Mouse (Mus musculus) large intestine, adult 2 months (tissue): ENCODE measurements around the gene Kcnq1. TPM values are rescaled to one million over a fixed set of nuclear protein-coding genes. Genes with fewer than 3 reads are reported as not detected.
A peak's percentile ranks its signal among the peaks of the same experiment; 100 is the strongest.

Experiments
- DNase-seq: peaks from one replicate; pipeline ENCODE4 v3.0.0-alpha.2; 2012; ENCODE audit warnings: low read depth, low spot score
- WGBS: fragments of 180-500 bp; shearing (Covaris S2); methylation state at CpG from one replicate; pipeline ENCODE4 v1.1.7; 2018; 5-methylcytosine and 5-hydroxymethylcytosine counted together
- polyA plus RNA-seq: library from polyadenylated mRNA; depleted of rRNA; stranded (reverse); fragments of >200 nt; gene quantifications from 2 replicates; pipeline ENCODE4 v1.2.3, GENCODE M21; 2012

Kcnq1 gene
- polyA plus RNA-seq, 1 experiment = 52.6 TPM

GRCm38 (mm10) chr7:143253126-143253871 lies 147.1 kb downstream of the Kcnq1 start:
- WGBS = 88% methylated on average over 6 of the region's 6 CpGs
- no peak for DNase-seq

DNA sequence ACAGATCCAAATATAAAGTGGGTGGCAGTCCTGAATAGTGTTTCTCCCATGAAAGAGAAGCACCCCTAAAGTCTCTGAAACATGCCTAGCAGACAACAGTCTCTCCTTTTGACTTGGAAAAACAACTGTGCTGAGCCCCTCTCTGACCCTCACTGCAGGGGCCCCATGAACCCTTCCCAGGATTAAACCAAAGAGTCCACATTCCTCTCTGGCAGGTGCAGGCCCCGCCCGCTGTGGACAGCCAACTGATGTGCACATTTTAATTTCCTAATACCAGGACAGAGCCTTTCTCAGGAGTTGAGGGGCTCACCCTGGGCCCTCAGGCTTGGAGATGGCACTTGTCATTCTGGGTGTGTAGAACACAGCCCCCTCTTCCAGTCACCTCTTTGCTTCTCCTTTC lies 148.7 kb downstream of the Kcnq1 start:
- WGBS = 85% methylated on average over 2 of the region's 2 CpGs
- no peak for DNase-seq

DNA sequence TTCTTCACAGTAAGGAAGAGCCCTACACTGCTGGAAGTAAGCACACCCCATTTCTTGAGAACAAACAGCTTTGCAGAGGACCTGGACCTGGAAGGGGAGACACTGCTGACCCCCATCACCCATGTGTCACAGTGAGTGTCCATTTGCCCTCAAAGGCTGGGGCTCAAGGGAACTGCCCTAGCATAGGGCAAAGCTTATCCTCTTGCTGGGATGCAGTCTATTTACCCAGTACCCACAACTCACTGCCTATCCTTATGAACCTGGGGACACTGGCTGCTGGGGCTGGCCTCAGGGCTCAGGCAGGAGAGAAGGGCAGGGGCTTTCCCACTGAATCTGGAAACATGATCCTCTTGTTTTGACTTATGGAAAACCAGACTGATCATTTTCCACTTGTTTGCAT lies 155.1 kb downstream of the Kcnq1 start:
- no peak for DNase-seq

DNA sequence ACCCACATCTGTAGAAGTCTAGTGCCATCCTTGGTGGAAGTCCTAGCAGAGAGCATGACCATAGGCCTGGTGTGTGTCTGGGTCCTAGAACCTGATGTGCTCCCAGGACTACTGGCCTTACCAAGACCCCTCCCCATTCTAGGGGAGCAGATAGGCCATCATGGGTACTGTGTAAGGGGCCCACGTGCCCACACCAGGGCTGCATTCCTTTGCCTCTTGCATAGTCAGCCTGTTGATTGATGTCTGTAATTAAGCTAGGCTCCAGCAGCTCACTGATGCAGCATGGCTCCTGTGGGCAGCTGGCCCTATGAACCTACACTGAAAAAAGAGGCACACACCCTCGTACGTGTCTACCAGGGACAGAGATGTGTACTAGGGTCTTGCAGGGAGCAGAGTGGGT lies 157.4 kb downstream of the Kcnq1 start:
- 78% methylated on average over 3 of the region's 3 CpGs for WGBS

GRCm38 (mm10) chr7:143263966-143264365 lies 157.8 kb downstream of the Kcnq1 start:
- DNase-seq = no peak
- 83% methylated on average over 4 of the region's 4 CpGs for WGBS

More for the DNA sequence above, 157.4 kb downstream of the Kcnq1 start:
- no peak for DNase-seq

DNA sequence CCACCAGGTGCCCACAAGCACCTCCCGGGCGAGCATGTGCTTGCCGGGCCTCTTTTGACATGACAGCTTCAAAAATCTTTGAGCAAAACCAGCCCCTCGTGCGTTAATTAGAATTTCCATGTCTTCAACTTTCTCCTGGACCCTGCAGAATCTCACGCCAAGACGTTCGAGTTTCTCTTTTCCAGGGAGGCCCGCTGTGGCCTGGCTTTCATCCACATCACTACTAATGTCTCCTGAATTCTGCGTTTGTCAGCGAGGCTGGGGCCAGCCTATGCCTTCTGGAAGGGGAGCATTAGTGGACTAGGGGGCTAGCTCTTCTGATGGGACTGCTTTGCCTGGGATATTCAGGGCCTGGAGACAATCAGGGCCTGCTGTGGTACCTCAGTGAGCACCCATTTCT lies 159.2 kb downstream of the Kcnq1 start:
- no peak for DNase-seq
- WGBS = 82% methylated on average over 11 of the region's 11 CpGs

- 69% methylated on average over 8 of the region's 8 CpGs for whole genome bisulfite sequencing
- DNase-seq = no peak
Measured at GRCm38 (mm10) chr7:143265829-143266438, 159.8 kb downstream of the Kcnq1 start.

GRCm38 (mm10) chr7:143273747-143274146 lies 167.6 kb downstream of the Kcnq1 start:
- 45% methylated on average over 4 of the region's 4 CpGs for WGBS
- DNase-seq = no peak

DNA sequence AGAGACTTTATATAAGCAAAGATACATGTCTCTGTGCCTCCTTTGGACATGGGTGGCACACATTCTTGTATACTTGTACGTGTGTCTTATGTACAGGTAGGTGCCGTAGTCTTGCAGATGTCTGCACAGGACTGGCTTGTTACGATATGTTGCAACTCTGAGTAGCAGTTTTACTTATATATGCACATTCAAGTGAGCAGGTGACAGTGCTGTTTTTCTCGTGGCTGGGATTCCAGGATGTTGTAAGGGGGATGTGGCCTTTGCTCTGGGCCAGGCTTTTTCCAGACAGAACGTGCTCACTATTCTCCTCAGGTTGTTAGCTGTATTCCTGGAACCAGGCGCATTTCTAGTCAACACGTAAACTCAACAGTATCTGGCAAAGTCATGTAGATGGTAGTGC lies 168.9 kb downstream of the Kcnq1 start:
- 74% methylated on average over 7 of the region's 7 CpGs for WGBS
- DNase-seq = no peak

DNA sequence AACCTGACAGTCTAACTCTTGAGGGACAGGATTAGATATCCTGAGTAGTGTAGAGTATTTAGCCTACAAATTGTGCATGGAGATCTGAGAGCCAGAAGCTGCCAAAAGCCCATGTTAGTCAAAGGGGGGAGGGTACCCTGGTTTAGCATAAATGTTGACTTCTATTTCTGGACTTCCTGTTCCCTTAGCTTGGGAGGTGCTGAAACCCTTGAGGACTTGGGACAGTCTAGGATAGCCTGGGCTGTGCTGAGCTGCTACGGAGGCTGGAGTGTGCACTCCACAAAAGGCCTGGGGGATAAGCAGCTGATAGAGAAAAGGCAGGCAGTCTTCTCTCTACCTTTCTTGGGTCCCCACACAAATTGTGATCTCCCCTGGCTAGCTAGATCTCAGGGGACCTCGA lies 177.5 kb downstream of the Kcnq1 start:
- no peak for DNase-seq
- 78% methylated on average over 2 of the region's 2 CpGs for WGBS

- DNase-seq = no peak
- WGBS = 44% methylated on average over 1 of the region's 1 CpGs
Measured at GRCm38 (mm10) chr7:143284866-143285265, 178.7 kb downstream of the Kcnq1 start.

GRCm38 (mm10) chr7:143285440-143285839 lies 179.3 kb downstream of the Kcnq1 start:
- WGBS = 53% methylated on average over 3 of the region's 3 CpGs
- DNase-seq = no peak

- no peak for DNase-seq
- 38% methylated on average over 8 of the region's 8 CpGs for WGBS
Measured at GRCm38 (mm10) chr7:143286532-143287290, 180.5 kb downstream of the Kcnq1 start.

DNA sequence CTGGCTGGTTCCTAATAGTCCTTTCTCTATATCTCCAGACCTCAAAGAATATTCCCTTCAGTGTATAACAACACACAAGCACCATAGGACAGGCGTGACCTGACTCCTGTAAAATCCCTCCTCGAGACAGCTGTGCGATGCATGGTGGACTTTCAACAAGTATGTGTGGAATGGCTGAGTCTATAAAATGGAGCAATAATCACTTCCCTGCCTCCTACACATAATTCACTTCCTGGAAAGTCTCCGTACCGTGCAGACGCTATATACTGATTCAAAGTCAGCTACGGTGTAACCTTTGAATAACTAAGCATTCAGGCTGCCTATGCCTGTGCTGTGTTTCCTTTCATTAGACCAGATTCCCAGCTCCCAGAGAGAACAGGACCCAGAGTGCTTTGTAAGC lies 182.0 kb downstream of the Kcnq1 start:
- WGBS = 32% methylated on average over 7 of the region's 7 CpGs

DNA sequence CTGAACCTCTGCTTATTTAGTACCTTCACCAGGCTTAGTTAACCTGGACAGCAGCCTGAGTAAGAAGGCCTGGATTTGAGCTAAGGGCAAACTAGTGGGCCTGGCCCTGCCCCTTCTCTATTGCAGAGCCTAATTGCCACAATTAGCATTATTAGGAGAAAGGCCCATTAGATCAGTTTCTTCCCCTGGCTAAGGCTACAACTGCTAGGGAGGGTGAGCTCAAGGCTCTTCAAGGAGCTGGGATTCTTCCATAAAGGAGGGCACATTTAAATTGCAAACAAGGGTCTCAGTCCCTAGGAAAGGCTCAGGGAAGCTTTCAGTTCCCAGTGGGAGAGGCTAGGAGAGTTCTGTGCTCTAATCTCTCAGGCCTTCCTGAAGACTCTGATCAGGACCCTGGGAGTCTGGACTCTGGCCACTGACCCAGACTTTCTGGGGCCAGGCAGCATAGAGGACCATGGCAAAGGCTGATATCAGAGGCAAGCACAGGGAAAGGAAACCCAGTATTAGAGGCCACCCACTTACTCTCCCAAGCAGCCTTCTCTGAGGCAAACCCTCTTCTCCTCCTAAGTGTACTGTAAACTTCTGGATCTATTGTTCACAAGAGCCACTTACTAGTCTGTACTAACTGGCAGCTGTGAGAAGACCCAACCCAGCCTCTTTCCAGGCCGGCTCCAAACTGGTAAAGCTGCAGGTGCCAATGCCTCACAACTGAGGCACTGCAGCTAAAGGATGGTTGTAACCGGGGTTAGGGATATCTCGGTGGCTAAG lies 183.1 kb downstream of the Kcnq1 start:
- WGBS = 87% methylated on average over 3 of the region's 3 CpGs
- no peak for DNase-seq

More for the DNA sequence above, 182.0 kb downstream of the Kcnq1 start:
- DNase-seq = peak; percentile 47

GRCm38 (mm10) chr7:143294690-143295355 lies 188.7 kb downstream of the Kcnq1 start:
- DNase-seq = no peak
- 68% methylated on average over 20 of the region's 20 CpGs for WGBS

DNA sequence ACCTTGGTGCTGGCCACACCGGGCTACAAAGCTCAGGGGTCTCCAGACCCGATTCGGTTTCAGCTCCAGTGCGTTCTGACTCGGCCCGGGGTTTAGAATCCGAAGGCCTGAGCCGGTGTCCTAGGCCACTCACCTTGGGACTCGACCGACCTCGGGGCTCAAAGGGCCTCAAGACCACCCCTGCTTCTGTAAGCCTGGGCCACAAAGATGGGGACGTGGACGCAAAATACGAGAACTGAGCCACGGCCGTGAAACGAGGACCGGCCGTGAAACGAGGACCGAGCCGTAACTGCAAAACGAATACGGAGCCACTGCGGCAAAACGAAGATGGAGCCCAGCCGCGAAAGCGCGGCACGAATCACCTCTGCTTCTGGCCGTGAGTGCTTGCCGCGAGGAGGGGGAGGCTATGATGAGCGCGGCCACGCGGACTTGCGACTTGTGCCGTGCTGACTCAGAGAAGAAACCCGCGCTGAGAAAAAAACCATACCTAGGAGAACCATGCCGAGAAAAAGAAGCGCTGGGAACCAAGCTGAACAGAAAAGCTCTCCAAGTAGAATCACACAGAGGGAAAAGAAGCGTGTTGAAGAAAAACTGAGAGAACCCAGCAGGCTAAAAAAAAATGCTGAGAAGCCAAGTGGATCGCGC lies 189.3 kb downstream of the Kcnq1 start:
- WGBS = 61% methylated on average over 47 of the region's 47 CpGs
- no peak for DNase-seq

DNA sequence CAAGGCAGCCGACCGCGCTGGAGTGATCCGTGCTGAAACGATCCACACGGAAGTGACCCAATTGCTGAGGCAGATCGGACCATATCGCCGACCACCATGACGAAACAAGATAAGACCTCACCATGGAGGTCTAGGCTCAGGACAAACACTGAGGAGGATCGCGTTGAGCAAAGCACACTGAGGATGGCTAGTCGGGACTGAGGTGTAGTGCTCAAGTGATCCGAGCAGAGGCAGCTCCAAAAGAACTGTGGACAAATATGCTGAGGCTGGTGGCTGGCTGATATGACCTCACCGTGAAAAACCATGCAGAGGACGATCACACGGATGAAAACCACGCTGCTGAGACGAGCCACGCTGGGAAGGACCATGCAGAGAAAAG lies 189.8 kb downstream of the Kcnq1 start:
- 64% methylated on average over 20 of the region's 20 CpGs for WGBS
- no peak for DNase-seq

DNA sequence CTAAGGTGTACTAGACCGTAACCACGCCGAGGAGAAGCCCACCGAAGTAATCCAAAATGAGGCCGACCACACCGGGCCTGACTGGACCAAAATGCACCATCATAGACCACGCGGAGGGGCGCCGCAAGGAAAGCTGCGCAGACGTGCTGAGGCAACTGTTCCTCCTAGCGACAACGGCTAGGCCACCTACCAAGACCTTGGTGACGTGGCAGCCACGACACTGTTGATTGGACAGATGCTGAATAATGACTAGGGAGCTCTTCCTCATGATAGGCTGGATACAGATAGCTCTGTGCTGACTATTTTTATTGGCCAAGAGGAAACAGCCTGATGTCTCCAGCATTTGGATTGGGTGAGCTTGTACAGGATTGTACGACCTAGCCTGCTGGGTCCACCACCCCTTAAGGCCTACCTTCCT lies 190.2 kb downstream of the Kcnq1 start:
- WGBS = 73% methylated on average over 17 of the region's 17 CpGs

More for the DNA sequence above, 190.2 kb downstream of the Kcnq1 start:
- peak; percentile 46 for DNase-seq
